Mouse (Mus musculus) forebrain, embryonic 16.5 days (tissue): ENCODE results near the gene 4931428F04Rik. TPM values are rescaled to one million over a fixed set of nuclear protein-coding genes. Genes with fewer than 3 reads are reported as not detected.
A peak's percentile ranks its signal among the peaks of the same experiment; 100 is the strongest.
"Not testable (repeated sequence)": the region's sequence is repeated elsewhere in the genome, so short reads cannot be mapped to it uniquely, and the experiment has no call there.

Source experiments
- ATAC-seq: fragments of 200-750 bp; cut with Nextera tagmentation; 2 replicates; pipeline ENCODE4 v1.8.0; 2017; ENCODE audit warnings: mild to moderate bottlenecking, moderate library complexity
- H3K27ac ChIP-seq: fragments of 300-500 bp; sonication (generic); 2 replicates; pipeline ENCODE4 v1.5.1; 2014; ENCODE audit warnings: low read length, control low read depth
- H3K27me3 ChIP-seq: fragments of 300-500 bp; sonication (generic); replicated peaks from 2 replicates; pipeline ENCODE4 v1.6.1; 2014; ENCODE audit warnings: low read length; ENCODE audit not compliant: control insufficient read depth, insufficient read depth
- H3K36me3 ChIP-seq: fragments of 300-500 bp; sonication (generic); 2 replicates; pipeline ENCODE4 v1.6.1; 2014; ENCODE audit not compliant: control insufficient read depth, insufficient read depth
- H3K4me1 ChIP-seq: fragments of 300-500 bp; sonication (generic); replicated peaks from 2 replicates; pipeline ENCODE4 v1.6.1; 2014; ENCODE audit warnings: low read length; ENCODE audit not compliant: control insufficient read depth, insufficient read depth
- H3K4me2 ChIP-seq: fragments of 300-500 bp; sonication (generic); 2 replicates; pipeline ENCODE4 v1.6.1; 2014; ENCODE audit warnings: mild to moderate bottlenecking, low read length, control low read depth
- H3K4me3 ChIP-seq: fragments of 300-500 bp; sonication (generic); replicated peaks from 2 replicates; pipeline ENCODE4 v1.5.1; 2014; ENCODE audit warnings: mild to moderate bottlenecking, low read length, control low read depth
- H3K9ac ChIP-seq: fragments of 300-500 bp; sonication (generic); replicated peaks from 2 replicates; pipeline ENCODE4 v1.6.1; 2014; ENCODE audit warnings: low read depth, low read length, control low read depth
- H3K9me3 ChIP-seq: fragments of 300-500 bp; sonication (generic); 2 replicates; pipeline ENCODE4 v1.6.1; 2016; ENCODE audit warnings: low read length; ENCODE audit not compliant: control insufficient read depth
- WGBS: fragments of 180-500 bp; shearing (Covaris S2); extraction: QIAGEN DNeasy Blood & Tissue Kit; methylation state at CpG from one replicate; pipeline ENCODE4 v1.1.7; 2014; 5-methylcytosine and 5-hydroxymethylcytosine counted together
- polyA plus RNA-seq: library from polyadenylated mRNA; unstranded; fragments of >200 nt; fragmentation: Nextera tagmentation; extraction: Ambion mirVana; gene quantifications from 2 replicates; pipeline ENCODE4 v1.2.1, GENCODE M21; 2015

The 4931428F04Rik gene
- polyA plus RNA-seq, 1 experiment from 2014 or later = 125 TPM

GRCm38 (mm10) chr8:105299962-105300361 lies 10.3 kb upstream of the 4931428F04Rik start:
- Histone ChIP-seq H3K9me3 (no peaks in the 10 kb centered on the region), H3K27ac (no peak overlapping the region), H3K4me1 (peaks cover 20% of the 10 kb centered on the region), H3K36me3 (peaks cover 29% of the 10 kb centered on the region), H3K4me2 (no peak overlapping the region), H3K4me3 (no peak overlapping the region), H3K9ac (no peak overlapping the region), H3K27me3 (no peaks in the 10 kb centered on the region)
- 96% methylated on average over 8 of the region's 8 CpGs for WGBS
- no peak for ATAC-seq

- ATAC-seq = no peak
- H3K9me3 ChIP-seq = no peaks in the 10 kb centered on the region
- WGBS = 64% methylated on average over 18 of the region's 18 CpGs
- H3K36me3 ChIP-seq = peaks cover 25% of the 10 kb centered on the region
- H3K9ac ChIP-seq = peak overlapping the region; percentile 88
- no peaks in the 10 kb centered on the region for H3K27me3 ChIP-seq
- H3K4me3 ChIP-seq = peak overlapping the region; percentile 89
- H3K27ac ChIP-seq = no peak overlapping the region
- peak overlapping the region; percentile 89 for H3K4me2 ChIP-seq
- peaks cover 20% of the 10 kb centered on the region for H3K4me1 ChIP-seq
These were observed 8.9 kb upstream of the 4931428F04Rik start for GRCm38 (mm10) chr8:105298351-105299252.

GRCm38 (mm10) chr8:105297511-105298192 lies 8.0 kb upstream of the 4931428F04Rik start, which contains the start of gene E2f4:
Gene E2f4, plus strand, starts transcription at chr8:105297663.
- under 1% methylated on average over 56 of the region's 58 CpGs for WGBS
- Histone ChIP-seq H3K4me2 (peak within 1 kb of the TSS; percentile 89), H3K9me3 (no peaks in the 10 kb centered on the region), H3K4me1 (peaks cover 20% of the 10 kb centered on the region), H3K36me3 (peaks cover 21% of the 10 kb centered on the region), H3K9ac (peak within 1 kb of the TSS; percentile 88), H3K27ac (peak within 1 kb of the TSS; percentile 54; the same call in 1 of the 2 replicates), H3K4me3 (peak within 1 kb of the TSS; percentile 89), H3K27me3 (no peaks in the 10 kb centered on the region)
- ATAC-seq = peak; percentile 95

GRCm38 (mm10) chr8:105295895-105296573 lies 6.4 kb upstream of the 4931428F04Rik start, which contains the start of gene Exoc3l:
Gene Exoc3l, minus strand, starts transcription at chr8:105296101.
- Histone ChIP-seq H3K27ac (no peak within 1 kb of the TSS), H3K4me2 (peak within 1 kb of the TSS; percentile 89), H3K9me3 (no peaks in the 10 kb centered on the region), H3K4me1 (peaks cover 20% of the 10 kb centered on the region), H3K27me3 (no peaks in the 10 kb centered on the region), H3K4me3 (no peak within 1 kb of the TSS; the same call in 1 of the 2 replicates), H3K9ac (no peak within 1 kb of the TSS), H3K36me3 (peaks cover 9% of the 10 kb centered on the region)
- WGBS = 76% methylated on average over 11 of the region's 11 CpGs
- ATAC-seq = no peak

GRCm38 (mm10) chr8:105295256-105295655 lies 5.6 kb upstream of the 4931428F04Rik start:
- WGBS = 74% methylated on average over 11 of the region's 11 CpGs
- Histone ChIP-seq H3K9ac (no peak overlapping the region), H3K36me3 (peaks cover 6% of the 10 kb centered on the region), H3K4me1 (peaks cover 27% of the 10 kb centered on the region), H3K4me2 (no peak overlapping the region), H3K27me3 (no peaks in the 10 kb centered on the region), H3K9me3 (no peaks in the 10 kb centered on the region), H3K4me3 (no peak overlapping the region), H3K27ac (no peak overlapping the region)
- ATAC-seq = no peak

GRCm38 (mm10) chr8:105294776-105295175 lies 5.1 kb upstream of the 4931428F04Rik start:
- H3K4me1 ChIP-seq = peaks cover 32% of the 10 kb centered on the region
- 65% methylated on average over 9 of the region's 9 CpGs for WGBS
- H3K36me3 ChIP-seq = peaks cover 1% of the 10 kb centered on the region
- no peak for ATAC-seq
- H3K4me2 ChIP-seq = no peak overlapping the region
- no peak overlapping the region for H3K27ac ChIP-seq
- H3K4me3 ChIP-seq = no peak overlapping the region
- no peaks in the 10 kb centered on the region for H3K9me3 ChIP-seq
- H3K27me3 ChIP-seq = no peaks in the 10 kb centered on the region
- no peak overlapping the region for H3K9ac ChIP-seq

- ATAC-seq = no peak
- 69% methylated on average over 19 of the region's 19 CpGs for WGBS
- H3K27ac ChIP-seq = no peak overlapping the region
- no peaks in the 10 kb centered on the region for H3K27me3 ChIP-seq
- H3K9ac ChIP-seq = no peak overlapping the region
- no peak overlapping the region for H3K4me3 ChIP-seq
- H3K9me3 ChIP-seq = no peaks in the 10 kb centered on the region
- H3K4me2 ChIP-seq = no peak overlapping the region
- no peaks in the 10 kb centered on the region for H3K36me3 ChIP-seq
- peaks cover 26% of the 10 kb centered on the region for H3K4me1 ChIP-seq
These were observed 3.7 kb upstream of the 4931428F04Rik start for GRCm38 (mm10) chr8:105293405-105293804.

- Histone ChIP-seq H3K4me2 (no peak overlapping the region), H3K4me1 (peaks cover 31% of the 10 kb centered on the region), H3K27ac (no peak overlapping the region), H3K9ac (no peak overlapping the region), H3K27me3 (no peaks in the 10 kb centered on the region), H3K9me3 (no peaks in the 10 kb centered on the region), H3K4me3 (no peak overlapping the region), H3K36me3 (no peaks in the 10 kb centered on the region)
- WGBS = 80% methylated on average over 7 of the region's 7 CpGs
- no peak for ATAC-seq
These were observed 2.8 kb upstream of the 4931428F04Rik start for GRCm38 (mm10) chr8:105292471-105292870.

- 71% methylated on average over 3 of the region's 3 CpGs for WGBS
- ATAC-seq, H3K4me2 ChIP-seq: not testable (repeated sequence)
These were observed 2.1 kb upstream of the 4931428F04Rik start for GRCm38 (mm10) chr8:105291802-105292201.

More at GRCm38 (mm10) chr8:105291802-105292201, 2.1 kb upstream of the 4931428F04Rik start:
- H3K36me3 ChIP-seq, H3K27me3 ChIP-seq, H3K4me3 ChIP-seq, H3K9me3 ChIP-seq, H3K27ac ChIP-seq, H3K9ac ChIP-seq: not testable (repeated sequence)
- H3K4me1 ChIP-seq = peaks cover 33% of the 10 kb centered on the region
